Mouse (Mus musculus) stomach, postnatal 0 days (tissue): ENCODE measurements around the gene Cphx3. TPM values are rescaled to one million over a fixed set of nuclear protein-coding genes. Genes with fewer than 3 reads are reported as not detected.
"Not testable (repeated sequence)": the region's sequence is repeated elsewhere in the genome, so short reads cannot be mapped to it uniquely, and the experiment has no call there.

ENCODE experiments used
- ATAC-seq: fragments of 200-750 bp; cut with Nextera tagmentation; 2 replicates; pipeline ENCODE4 v1.8.0; 2017; ENCODE audit not compliant: low FRiP score, low TSS enrichment
- DNase-seq: peaks from one replicate; pipeline ENCODE4 v3.0.0-alpha.2; 2016; ENCODE audit warnings: low spot score
- H3K27ac ChIP-seq: fragments of 300-500 bp; sonication (generic); replicated peaks from 2 replicates; pipeline ENCODE4 v1.5.1; 2014; ENCODE audit warnings: mild to moderate bottlenecking, control low read depth
- H3K27me3 ChIP-seq: fragments of 300-500 bp; sonication (generic); 2 replicates; pipeline ENCODE4 v1.6.1; 2014; ENCODE audit warnings: low read length; ENCODE audit not compliant: control insufficient read depth, insufficient read depth
- H3K36me3 ChIP-seq: fragments of 300-500 bp; sonication (generic); 2 replicates; pipeline ENCODE4 v1.6.1; 2014; ENCODE audit warnings: low read length, mixed read lengths; ENCODE audit not compliant: control insufficient read depth, insufficient read depth
- H3K4me1 ChIP-seq: fragments of 300-500 bp; sonication (generic); replicated peaks from 2 replicates; pipeline ENCODE4 v1.6.1; 2014; ENCODE audit warnings: antibody characterized with exemption; ENCODE audit not compliant: control insufficient read depth, insufficient read depth
- H3K4me2 ChIP-seq: fragments of 300-500 bp; sonication (generic); replicated peaks from 2 replicates; pipeline ENCODE4 v1.6.1; 2014; ENCODE audit warnings: low read depth, mild to moderate bottlenecking, control low read depth, moderate library complexity
- H3K4me3 ChIP-seq: fragments of 300-500 bp; sonication (generic); 2 replicates; pipeline ENCODE4 v1.5.1; 2014; ENCODE audit warnings: low read depth, low read length, control low read depth
- H3K9ac ChIP-seq: fragments of 300-500 bp; sonication (generic); 2 replicates; pipeline ENCODE4 v1.6.1; 2014; ENCODE audit warnings: mild to moderate bottlenecking, low read length, control low read depth, mixed read lengths
- H3K9me3 ChIP-seq: fragments of 300-500 bp; sonication (generic); 2 replicates; pipeline ENCODE4 v1.6.1; 2016; ENCODE audit warnings: low read length; ENCODE audit not compliant: control insufficient read depth
- WGBS: fragments of 180-500 bp; shearing (Covaris S2); extraction: QIAGEN DNeasy Blood & Tissue Kit; methylation state at CpG from one replicate; pipeline ENCODE4 v1.1.7; 2014; 5-methylcytosine and 5-hydroxymethylcytosine counted together
- polyA plus RNA-seq: library from polyadenylated mRNA; unstranded; fragments of >200 nt; fragmentation: Nextera tagmentation; extraction: Ambion mirVana; gene quantifications from 2 replicates; pipeline ENCODE4 v1.2.1, GENCODE M21; 2015

Gene Cphx3
- polyA plus RNA-seq, result not detected in 2 replicates

DNA sequence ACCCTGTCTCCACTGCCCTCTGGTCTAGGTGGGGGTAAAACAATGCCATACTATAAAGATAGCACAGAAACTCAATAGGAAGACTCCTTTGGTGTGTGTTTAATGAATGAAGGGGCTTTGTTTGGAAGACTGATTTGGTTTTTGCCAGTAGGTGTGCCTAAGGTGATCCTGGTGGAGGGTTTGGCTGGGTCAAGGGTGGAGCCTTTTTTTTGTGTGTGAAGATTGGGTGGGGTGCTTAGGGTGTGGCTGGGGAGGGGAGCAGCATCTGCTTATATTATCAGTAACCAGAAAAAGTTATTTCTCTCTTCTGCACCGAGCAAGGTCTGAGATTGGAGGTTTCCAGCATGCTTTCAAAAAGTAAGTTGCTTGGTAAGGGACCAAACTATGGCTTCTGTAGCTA is at the start of gene Cphx3:
TSS of gene Cphx3 (plus strand) at position 301 of the 400 bp plus-strand sequence.
- not testable (repeated sequence) for H3K4me1 ChIP-seq, DNase-seq, H3K9me3 ChIP-seq, H3K4me2 ChIP-seq, H3K9ac ChIP-seq, H3K27ac ChIP-seq, ATAC-seq, H3K27me3 ChIP-seq, H3K36me3 ChIP-seq, H3K4me3 ChIP-seq
- no CpG with 5 or more reads among the region's 1 CpGs for WGBS

DNA sequence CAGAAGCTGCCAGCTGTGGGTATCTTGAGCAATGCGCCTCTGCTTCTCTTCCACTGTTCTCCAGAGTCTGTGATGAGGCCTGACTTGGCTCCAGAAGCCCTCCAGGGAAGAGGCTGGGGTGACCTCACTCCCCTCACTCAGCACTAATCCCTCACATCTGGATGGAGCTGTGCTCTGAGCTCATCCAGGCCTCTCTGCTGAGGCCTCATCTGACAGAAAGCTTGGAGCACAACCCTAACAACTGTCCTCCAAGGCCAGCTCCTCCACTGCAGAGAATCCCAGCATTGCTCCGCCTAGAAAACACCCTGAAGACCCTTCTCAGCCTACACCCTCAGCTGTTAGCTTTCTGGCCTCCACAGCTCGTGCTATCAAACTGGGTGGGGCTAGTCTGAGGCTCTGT is 47.7 kb upstream of the Cphx3 start:
- no CpG with 5 or more reads among the region's 3 CpGs for WGBS
- not testable (repeated sequence) for DNase-seq, H3K36me3 ChIP-seq, H3K4me1 ChIP-seq, H3K27ac ChIP-seq, H3K27me3 ChIP-seq, H3K4me2 ChIP-seq, H3K4me3 ChIP-seq, H3K9me3 ChIP-seq, H3K9ac ChIP-seq
- ATAC-seq, result peak; percentile 79

DNA sequence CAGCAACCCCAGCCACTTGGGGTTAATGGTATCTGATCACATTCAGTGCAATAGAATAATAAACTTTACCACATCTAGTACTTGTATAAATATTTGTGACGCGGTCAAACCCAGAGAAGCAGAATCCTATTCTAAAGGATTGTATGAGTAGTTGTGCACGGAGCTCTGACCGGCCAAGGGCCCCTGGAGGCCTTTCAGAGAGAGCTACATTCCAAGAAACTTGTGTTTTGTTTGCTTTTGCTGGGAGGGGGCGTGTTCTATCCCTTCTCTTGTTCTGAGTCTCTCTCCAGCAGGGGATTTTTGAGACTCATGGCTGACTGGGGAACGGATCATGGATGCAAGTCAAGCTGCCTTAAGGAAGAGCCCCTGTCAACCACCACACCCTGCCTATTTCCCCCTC is 46.7 kb upstream of the Cphx3 start:
- not testable (repeated sequence) for H3K36me3 ChIP-seq, H3K9ac ChIP-seq, H3K4me1 ChIP-seq, H3K4me3 ChIP-seq, H3K4me2 ChIP-seq, H3K27me3 ChIP-seq, H3K27ac ChIP-seq, DNase-seq, H3K9me3 ChIP-seq
- ATAC-seq, result peak; percentile 71
- WGBS, result no CpG with 5 or more reads among the region's 6 CpGs

GRCm38 (mm10) chr14:26042611-26043010 is 39.5 kb upstream of the Cphx3 start, which contains the start of gene Gm9780:
Gm9780 (minus strand) TSS chr14:26042711.
- H3K27ac ChIP-seq, H3K4me1 ChIP-seq, H3K4me3 ChIP-seq, H3K9me3 ChIP-seq, H3K36me3 ChIP-seq, DNase-seq, H3K4me2 ChIP-seq, H3K9ac ChIP-seq, H3K27me3 ChIP-seq: not testable (repeated sequence)
- WGBS, result no CpG with 5 or more reads among the region's 26 CpGs
- peak; percentile 51; the same call in 1 of the 2 replicates for ATAC-seq

DNA sequence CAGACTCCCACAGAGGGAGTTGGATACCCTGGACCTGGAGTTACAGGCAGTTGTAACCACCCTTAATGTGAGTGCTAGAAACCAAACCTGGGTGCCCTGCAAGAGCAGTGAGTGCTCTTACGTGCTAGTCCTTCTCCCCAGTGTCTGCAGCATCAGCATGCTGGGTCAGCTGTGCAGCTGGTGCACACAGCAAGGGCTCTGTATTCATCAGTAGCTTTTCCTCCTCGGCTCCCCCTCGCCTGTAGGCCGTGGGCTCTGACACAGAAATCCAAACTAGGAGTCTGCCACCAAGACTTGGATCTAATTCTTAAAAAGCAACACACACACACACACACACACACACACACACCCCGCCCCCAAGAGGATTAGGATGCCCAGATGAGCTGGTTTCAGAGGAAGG is 37.1 kb upstream of the Cphx3 start:
- not testable (repeated sequence) for H3K4me3 ChIP-seq, H3K27ac ChIP-seq, H3K4me1 ChIP-seq, H3K27me3 ChIP-seq, DNase-seq, H3K9ac ChIP-seq, H3K4me2 ChIP-seq, ATAC-seq, H3K9me3 ChIP-seq, H3K36me3 ChIP-seq
- WGBS, result no CpG with 5 or more reads among the region's 5 CpGs

DNA sequence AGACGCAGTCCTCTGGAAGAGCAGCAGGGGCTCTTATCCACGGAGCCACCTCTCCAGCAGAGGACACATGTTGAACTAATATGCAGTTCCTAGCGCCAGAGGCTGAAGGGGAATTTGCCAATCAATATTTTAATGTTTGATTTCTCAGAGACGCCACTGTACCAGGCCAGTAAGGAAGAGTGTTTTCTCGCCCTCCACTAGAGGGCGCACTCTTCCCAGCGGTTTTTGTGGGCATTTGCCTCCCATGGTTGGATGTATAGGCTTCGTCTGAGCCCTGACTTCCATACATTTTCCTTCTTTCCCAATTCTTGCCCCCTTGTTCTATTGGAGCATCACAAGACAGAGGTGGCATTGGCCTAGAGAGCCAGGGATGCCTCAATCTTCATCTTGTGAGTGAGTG is 35.1 kb upstream of the Cphx3 start:
- WGBS, result no CpG with 5 or more reads among the region's 8 CpGs

GRCm38 (mm10) chr14:26048767-26049166 is 33.3 kb upstream of the Cphx3 start:
- H3K4me3 ChIP-seq, H3K4me2 ChIP-seq, DNase-seq, H3K9ac ChIP-seq, ATAC-seq, H3K4me1 ChIP-seq, H3K36me3 ChIP-seq, H3K27ac ChIP-seq, H3K9me3 ChIP-seq, H3K27me3 ChIP-seq: not testable (repeated sequence)
- no CpG with 5 or more reads among the region's 9 CpGs for WGBS

More for the DNA sequence above, 35.1 kb upstream of the Cphx3 start:
- H3K4me3 ChIP-seq, H3K27me3 ChIP-seq, H3K27ac ChIP-seq, H3K9ac ChIP-seq, H3K4me2 ChIP-seq, H3K9me3 ChIP-seq, ATAC-seq, H3K36me3 ChIP-seq, H3K4me1 ChIP-seq, DNase-seq: not testable (repeated sequence)

DNA sequence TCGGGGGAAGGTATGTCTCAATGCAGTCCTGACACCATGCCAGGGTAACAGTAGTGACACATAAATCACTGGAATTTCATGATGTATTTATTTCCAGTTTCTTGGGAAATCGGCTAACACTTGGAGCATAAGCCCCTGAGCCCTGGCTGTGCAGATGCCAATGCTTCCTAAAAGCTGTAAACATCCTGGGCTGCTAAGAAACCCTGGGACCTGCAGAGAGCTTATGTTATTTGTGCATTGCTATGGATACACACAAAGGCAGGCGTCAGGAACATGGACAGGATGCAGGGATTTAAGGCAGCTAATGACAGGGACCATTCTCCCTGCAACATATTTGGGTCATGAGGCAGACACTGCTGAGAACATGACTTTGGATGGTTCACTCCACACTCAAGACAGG is 23.9 kb upstream of the Cphx3 start:
- WGBS, result no CpG with 5 or more reads among the region's 3 CpGs
- H3K27me3 ChIP-seq, H3K9me3 ChIP-seq, H3K36me3 ChIP-seq, H3K27ac ChIP-seq, H3K4me3 ChIP-seq, H3K4me2 ChIP-seq, DNase-seq, H3K9ac ChIP-seq, H3K4me1 ChIP-seq: not testable (repeated sequence)
- ATAC-seq, result peak; percentile 51; the same call in 1 of the 2 replicates

GRCm38 (mm10) chr14:26059362-26059761 is 22.7 kb upstream of the Cphx3 start:
- H3K9me3 ChIP-seq, H3K27ac ChIP-seq, ATAC-seq, DNase-seq, H3K36me3 ChIP-seq, H3K9ac ChIP-seq, H3K4me2 ChIP-seq, H3K4me3 ChIP-seq, H3K27me3 ChIP-seq, H3K4me1 ChIP-seq: not testable (repeated sequence)
- WGBS, result no CpG with 5 or more reads among the region's 6 CpGs
